Mouse (Mus musculus) spleen, postnatal 14 days (tissue): Measurements from ENCODE around the gene Dld.

Source experiments
- DNase-seq, 2 experiments: peaks; one replicate each; pipeline ENCODE4 v3.0.0; 2021 to 2022; ENCODE audit warnings: low spot score in 2 of 2

Dld gene

GRCm38 (mm10) chr12:31320817-31321216, 30.4 kb downstream of the Dld start:
- DNase-seq, result no peak

GRCm38 (mm10) chr12:31318409-31318963, 32.8 kb downstream of the Dld start:
- DNase-seq, result no peak

- DNase-seq, result no peak
These were observed 33.4 kb downstream of the Dld start for GRCm38 (mm10) chr12:31317670-31318408.

GRCm38 (mm10) chr12:31315961-31316360, 35.3 kb downstream of the Dld start:
- DNase-seq, result no peak

- no peak for DNase-seq
These were observed 36.9 kb downstream of the Dld start for GRCm38 (mm10) chr12:31314310-31314709.

- DNase-seq, result no peak
These were observed 38.1 kb downstream of the Dld start for GRCm38 (mm10) chr12:31313136-31313535.

- DNase-seq, result no peak
These were observed 39.0 kb downstream of the Dld start for GRCm38 (mm10) chr12:31312281-31312680.

GRCm38 (mm10) chr12:31311671-31312265, 39.5 kb downstream of the Dld start:
- no peak for DNase-seq

GRCm38 (mm10) chr12:31310687-31311086, 40.6 kb downstream of the Dld start:
- DNase-seq, result no peak

- no peak for DNase-seq
These were observed 43.5 kb downstream of the Dld start for GRCm38 (mm10) chr12:31307756-31308155.

- no peak for DNase-seq
These were observed 44.2 kb downstream of the Dld start for GRCm38 (mm10) chr12:31307011-31307410.

GRCm38 (mm10) chr12:31306075-31306675, 45.1 kb downstream of the Dld start:
- DNase-seq, result no peak

GRCm38 (mm10) chr12:31302766-31303511, 48.3 kb downstream of the Dld start:
- no peak for DNase-seq

GRCm38 (mm10) chr12:31302266-31302665, 49.0 kb downstream of the Dld start:
- DNase-seq, result no peak

GRCm38 (mm10) chr12:31300276-31300675, 51.0 kb downstream of the Dld start:
- DNase-seq, result no peak

- no peak for DNase-seq
These were observed 51.5 kb downstream of the Dld start for GRCm38 (mm10) chr12:31299676-31300197.

GRCm38 (mm10) chr12:31299126-31299525, 52.1 kb downstream of the Dld start:
- DNase-seq, result no peak

- DNase-seq, result no peak
These were observed 52.7 kb downstream of the Dld start for GRCm38 (mm10) chr12:31298530-31298929.

- DNase-seq, result no peak
These were observed 53.1 kb downstream of the Dld start for GRCm38 (mm10) chr12:31298122-31298521.

- no peak for DNase-seq
These were observed 55.2 kb downstream of the Dld start for GRCm38 (mm10) chr12:31296097-31296496.

GRCm38 (mm10) chr12:31295505-31295904, 55.7 kb downstream of the Dld start:
- DNase-seq, result no peak

GRCm38 (mm10) chr12:31294996-31295395, 56.3 kb downstream of the Dld start:
- DNase-seq, result no peak
